Mouse (Mus musculus): ENCODE results near the gene Bloc1s3. TPM values are rescaled to one million over a fixed set of nuclear protein-coding genes. Genes with fewer than 3 reads are reported as not detected.

Gene Bloc1s3
- polyA plus RNA-seq, 1 experiment from 2014 or later = 4.8 TPM

GRCm38 (mm10) chr7:19458072-19458486 is 50.1 kb downstream of the Bloc1s3 start:
- no peaks in the 10 kb centered on the region for H3K9me3 ChIP-seq (replicated peaks)
- H3K36me3 ChIP-seq = peaks cover 7% of the 10 kb centered on the region
- under 1% methylated on average over 28 of the region's 31 CpGs for WGBS
- peak overlapping the region; percentile 99 for H3K4me2 ChIP-seq (replicated peaks)
- H3K27ac ChIP-seq = peak overlapping the region; percentile 86
- peak overlapping the region; percentile 95 for H3K4me3 ChIP-seq
- ATAC-seq (ENCODE audit: low FRiP score) = peak; percentile 75
- H3K27me3 ChIP-seq = peaks cover 3% of the 10 kb centered on the region; the same call in 1 of the 2 replicates
- H3K9ac ChIP-seq = peak overlapping the region; percentile 96
- H3K4me1 ChIP-seq = peaks cover 25% of the 10 kb centered on the region

GRCm38 (mm10) chr7:19457414-19458071 is 50.6 kb downstream of the Bloc1s3 start:
- H3K36me3 ChIP-seq = peaks cover 7% of the 10 kb centered on the region
- peaks cover 3% of the 10 kb centered on the region; the same call in 1 of the 2 replicates for H3K27me3 ChIP-seq
- ATAC-seq (ENCODE audit: low FRiP score) = peak; percentile 14
- no peaks in the 10 kb centered on the region for H3K9me3 ChIP-seq (replicated peaks)
- H3K4me1 ChIP-seq = peaks cover 25% of the 10 kb centered on the region
- WGBS = 10% methylated on average over 14 of the region's 14 CpGs
- H3K9ac ChIP-seq = peak overlapping the region; percentile 96
- H3K27ac ChIP-seq = peak overlapping the region; percentile 86
- H3K4me2 ChIP-seq (replicated peaks) = peak overlapping the region; percentile 99
- peak overlapping the region; percentile 95 for H3K4me3 ChIP-seq

GRCm38 (mm10) chr7:19456628-19457027 is 51.5 kb downstream of the Bloc1s3 start:
- Histone ChIP-seq H3K27me3 (peaks cover 3% of the 10 kb centered on the region; the same call in 1 of the 2 replicates), H3K9me3 (replicated peaks) (no peaks in the 10 kb centered on the region), H3K36me3 (peaks cover 13% of the 10 kb centered on the region), H3K4me1 (peaks cover 25% of the 10 kb centered on the region), H3K4me2 (replicated peaks) (peak overlapping the region; percentile 99), H3K27ac (no peak overlapping the region), H3K9ac (no peak overlapping the region), H3K4me3 (no peak overlapping the region)
- 94% methylated on average over 7 of the region's 7 CpGs for WGBS
- ATAC-seq (ENCODE audit: low FRiP score) = no peak

GRCm38 (mm10) chr7:19455819-19456495 is 52.2 kb downstream of the Bloc1s3 start:
- Histone ChIP-seq H3K4me3 (no peak overlapping the region), H3K9me3 (replicated peaks) (no peaks in the 10 kb centered on the region), H3K4me2 (replicated peaks) (no peak overlapping the region), H3K27ac (no peak overlapping the region), H3K27me3 (peaks cover 3% of the 10 kb centered on the region; the same call in 1 of the 2 replicates), H3K36me3 (peaks cover 20% of the 10 kb centered on the region), H3K9ac (no peak overlapping the region), H3K4me1 (peaks cover 25% of the 10 kb centered on the region)
- WGBS = 63% methylated on average over 11 of the region's 11 CpGs
- no peak for ATAC-seq (ENCODE audit: low FRiP score)

GRCm38 (mm10) chr7:19455186-19455585 is 53.0 kb downstream of the Bloc1s3 start:
- H3K36me3 ChIP-seq = peaks cover 28% of the 10 kb centered on the region
- H3K4me3 ChIP-seq = no peak overlapping the region
- H3K4me2 ChIP-seq (replicated peaks) = no peak overlapping the region
- H3K4me1 ChIP-seq = peaks cover 25% of the 10 kb centered on the region
- H3K9ac ChIP-seq = no peak overlapping the region
- ATAC-seq (ENCODE audit: low FRiP score) = no peak
- H3K9me3 ChIP-seq (replicated peaks) = no peaks in the 10 kb centered on the region
- H3K27me3 ChIP-seq = no peaks in the 10 kb centered on the region
- 93% methylated on average over 4 of the region's 4 CpGs for WGBS
- no peak overlapping the region for H3K27ac ChIP-seq

Other genes starting within 250 kb of the Bloc1s3 start
- gene Vasp, start 236.6 kb downstream of the Bloc1s3 start, polyA plus RNA-seq (2016; fragmentation: Nextera tagmentation; extraction: Ambion mirVana) = 52.7 and 60.3 TPM in 2 replicates
- 0.17 TPM in 1 of 2 replicates, not detected in the other for gene Ppm1n, start 228.3 kb downstream of the Bloc1s3 start, polyA plus RNA-seq (2016; fragmentation: Nextera tagmentation; extraction: Ambion mirVana)
- gene Rtn2, start 225.7 kb downstream of the Bloc1s3 start, polyA plus RNA-seq (2016; fragmentation: Nextera tagmentation; extraction: Ambion mirVana) = 67.8 and 68.0 TPM in 2 replicates
- gene Fosb, start 198.3 kb downstream of the Bloc1s3 start, polyA plus RNA-seq (2016; fragmentation: Nextera tagmentation; extraction: Ambion mirVana) = 0.10 TPM in 1 of 2 replicates, not detected in the other
- gene Ercc1, start 163.6 kb downstream of the Bloc1s3 start, polyA plus RNA-seq (2016; fragmentation: Nextera tagmentation; extraction: Ambion mirVana) = 95.6 and 96.8 TPM in 2 replicates
- 17.3 and 20.4 TPM in 2 replicates for gene Cd3eap, start 148.9 kb downstream of the Bloc1s3 start, polyA plus RNA-seq (2016; fragmentation: Nextera tagmentation; extraction: Ambion mirVana)
- 4.7 and 5.5 TPM in 2 replicates for gene Ppp1r13l, start 148.6 kb downstream of the Bloc1s3 start, polyA plus RNA-seq (2016; fragmentation: Nextera tagmentation; extraction: Ambion mirVana)
- gene Ercc2, start 126.4 kb downstream of the Bloc1s3 start, polyA plus RNA-seq (2016; fragmentation: Nextera tagmentation; extraction: Ambion mirVana) = 21.3 and 24.6 TPM in 2 replicates
- 3.2 and 4.1 TPM in 2 replicates for gene Klc3, start 104.3 kb downstream of the Bloc1s3 start, polyA plus RNA-seq (2016; fragmentation: Nextera tagmentation; extraction: Ambion mirVana)
- 0.23 and 0.34 TPM in 2 replicates for gene Ckm, start 103.6 kb downstream of the Bloc1s3 start, polyA plus RNA-seq (2016; fragmentation: Nextera tagmentation; extraction: Ambion mirVana)
- gene Mark4, start 49.5 kb downstream of the Bloc1s3 start, polyA plus RNA-seq (2016; fragmentation: Nextera tagmentation; extraction: Ambion mirVana) = 20.0 and 21.6 TPM in 2 replicates
- 1.0 and 1.5 TPM in 2 replicates for gene Exoc3l2, start 45.0 kb downstream of the Bloc1s3 start, polyA plus RNA-seq (2016; fragmentation: Nextera tagmentation; extraction: Ambion mirVana)
- gene Trappc6a, start within 50 bp of the Bloc1s3 start, polyA plus RNA-seq (2016; fragmentation: Nextera tagmentation; extraction: Ambion mirVana) = 41.7 and 48.1 TPM in 2 replicates
- gene Nkpd1, start 9.5 kb upstream of the Bloc1s3 start, polyA plus RNA-seq (2016; fragmentation: Nextera tagmentation; extraction: Ambion mirVana) = 0.23 TPM in 1 of 2 replicates, not detected in the other
- gene Ppp1r37, start 54.7 kb upstream of the Bloc1s3 start, polyA plus RNA-seq (2016; fragmentation: Nextera tagmentation; extraction: Ambion mirVana) = 41.7 and 43.8 TPM in 2 replicates
- gene Zfp296, start 68.9 kb upstream of the Bloc1s3 start, polyA plus RNA-seq (2016; fragmentation: Nextera tagmentation; extraction: Ambion mirVana) = 0.30 TPM in 1 of 2 replicates, not detected in the other
- 121 and 145 TPM in 2 replicates for gene Gemin7, start 69.2 kb upstream of the Bloc1s3 start, polyA plus RNA-seq (2016; fragmentation: Nextera tagmentation; extraction: Ambion mirVana)
- 70.1 and 73.6 TPM in 2 replicates for gene Clasrp, start 96.1 kb upstream of the Bloc1s3 start, polyA plus RNA-seq (2016; fragmentation: Nextera tagmentation; extraction: Ambion mirVana)
- gene Relb, start 121.1 kb upstream of the Bloc1s3 start, polyA plus RNA-seq (2016; fragmentation: Nextera tagmentation; extraction: Ambion mirVana) = 5.9 and 6.5 TPM in 2 replicates
- gene Clptm1, start 156.7 kb upstream of the Bloc1s3 start, polyA plus RNA-seq (2016; fragmentation: Nextera tagmentation; extraction: Ambion mirVana) = 112 and 115 TPM in 2 replicates
- 0.46 TPM in 1 of 2 replicates, not detected in the other for gene Apoc2, start 169.6 kb upstream of the Bloc1s3 start, polyA plus RNA-seq (2016; fragmentation: Nextera tagmentation; extraction: Ambion mirVana)
- gene Gm44805, start 173.1 kb upstream of the Bloc1s3 start, polyA plus RNA-seq (2016; fragmentation: Nextera tagmentation; extraction: Ambion mirVana) = not detected in 2 replicates
- 0.10 TPM in 1 of 2 replicates, not detected in the other for gene Apoc4, start 173.1 kb upstream of the Bloc1s3 start, polyA plus RNA-seq (2016; fragmentation: Nextera tagmentation; extraction: Ambion mirVana)
- 3.8 and 4.7 TPM in 2 replicates for gene Apoc1, start 184.3 kb upstream of the Bloc1s3 start, polyA plus RNA-seq (2016; fragmentation: Nextera tagmentation; extraction: Ambion mirVana)
- gene Apoe, start 190.8 kb upstream of the Bloc1s3 start, polyA plus RNA-seq (2016; fragmentation: Nextera tagmentation; extraction: Ambion mirVana) = 228 and 246 TPM in 2 replicates
- gene Tomm40, start 207.1 kb upstream of the Bloc1s3 start, polyA plus RNA-seq (2016; fragmentation: Nextera tagmentation; extraction: Ambion mirVana) = 136 and 138 TPM in 2 replicates
- gene Nectin2, start 242.1 kb upstream of the Bloc1s3 start, polyA plus RNA-seq (2016; fragmentation: Nextera tagmentation; extraction: Ambion mirVana) = 60.8 and 67.1 TPM in 2 replicates